Mouse (Mus musculus) kidney, postnatal 0 days (tissue): ENCODE results near the gene Aco2. TPM values are rescaled to one million over a fixed set of nuclear protein-coding genes. Genes with fewer than 3 reads are reported as not detected.

Source experiments
- ATAC-seq: fragments of 200-750 bp; cut with Nextera tagmentation; replicated peaks from 2 replicates; pipeline ENCODE4 v1.8.0; 2017; ENCODE audit warnings: low read depth, moderate number of reproducible peaks, moderate TSS enrichment, moderate library complexity; ENCODE audit not compliant: low FRiP score
- DNase-seq: peaks from one replicate; pipeline ENCODE4 v3.0.0-alpha.2; 2016; ENCODE audit warnings: low spot score
- H3K27ac ChIP-seq: fragments of 300-500 bp; sonication (generic); 2 replicates; pipeline ENCODE4 v1.5.1; 2014; ENCODE audit warnings: mild to moderate bottlenecking
- H3K27me3 ChIP-seq: fragments of 300-500 bp; sonication (generic); 2 replicates; pipeline ENCODE4 v1.6.1; 2014; ENCODE audit warnings: low read length, mixed read lengths; ENCODE audit not compliant: insufficient read depth
- H3K36me3 ChIP-seq: fragments of 300-500 bp; sonication (generic); 2 replicates; pipeline ENCODE4 v1.6.1; 2014; ENCODE audit warnings: low read length, mixed read lengths; ENCODE audit not compliant: insufficient read depth
- H3K4me1 ChIP-seq: fragments of 300-500 bp; sonication (generic); replicated peaks from 2 replicates; pipeline ENCODE4 v1.6.1; 2014; ENCODE audit warnings: antibody characterized with exemption, low read length, mixed read lengths; ENCODE audit not compliant: insufficient read depth
- H3K4me2 ChIP-seq: fragments of 300-500 bp; sonication (generic); 2 replicates; pipeline ENCODE4 v1.6.1; 2014; ENCODE audit warnings: mild to moderate bottlenecking, low read length, moderate library complexity, mixed read lengths
- H3K4me3 ChIP-seq: fragments of 300-500 bp; sonication (generic); replicated peaks from 2 replicates; pipeline ENCODE4 v1.5.1; 2014; ENCODE audit warnings: low read depth, low read length
- H3K9ac ChIP-seq: fragments of 300-500 bp; sonication (generic); 2 replicates; pipeline ENCODE4 v1.6.1; 2014; ENCODE audit warnings: low read depth, low read length
- H3K9me3 ChIP-seq: fragments of 300-500 bp; sonication (generic); replicated peaks from 2 replicates; pipeline ENCODE4 v1.6.1; 2016; ENCODE audit warnings: low read length, inconsistent platforms, mixed read lengths
- CTCF ChIP-seq: IDR thresholded peaks from 2 replicates; pipeline ENCODE4 v1.5.1; 2016; ENCODE audit warnings: antibody characterized with exemption, low read depth, mild to moderate bottlenecking, moderate library complexity
- WGBS: fragments of 180-500 bp; shearing (Covaris S2); extraction: QIAGEN DNeasy Blood & Tissue Kit; methylation state at CpG from one replicate; pipeline ENCODE4 v1.1.7; 2014; 5-methylcytosine and 5-hydroxymethylcytosine counted together
- polyA plus RNA-seq: library from polyadenylated mRNA; unstranded; fragments of >200 nt; fragmentation: Nextera tagmentation; extraction: Ambion mirVana; gene quantifications from 2 replicates; pipeline ENCODE4 v1.2.1, GENCODE M21; 2015

The Aco2 gene
- polyA plus RNA-seq, 1 experiment from 2014 or later, result 263 TPM

- H3K27ac ChIP-seq, result no peak overlapping the region
- H3K4me1 ChIP-seq, result no peaks in the 10 kb centered on the region
- H3K4me3 ChIP-seq, result no peak overlapping the region
- TF ChIP-seq CTCF, result no peak
- WGBS, result 85% methylated on average over 6 of the region's 6 CpGs
- H3K9me3 ChIP-seq, result no peaks in the 10 kb centered on the region
- ATAC-seq (no peak), DNase-seq (no peak)
- peaks cover 18% of the 10 kb centered on the region for H3K36me3 ChIP-seq
- H3K27me3 ChIP-seq, result no peaks in the 10 kb centered on the region
- no peak overlapping the region for H3K9ac ChIP-seq
- H3K4me2 ChIP-seq, result no peak overlapping the region
Measured at GRCm38 (mm10) chr15:81886795-81887550, 14.9 kb downstream of the Aco2 start.

GRCm38 (mm10) chr15:81889175-81889574 lies 17.1 kb downstream of the Aco2 start:
- Histone ChIP-seq H3K27ac (no peak overlapping the region), H3K27me3 (no peaks in the 10 kb centered on the region), H3K4me1 (no peaks in the 10 kb centered on the region), H3K9ac (no peak overlapping the region), H3K36me3 (peaks cover 19% of the 10 kb centered on the region), H3K4me3 (no peak overlapping the region), H3K9me3 (no peaks in the 10 kb centered on the region), H3K4me2 (no peak overlapping the region)
- no peak for DNase-seq
- 85% methylated on average over 7 of the region's 7 CpGs for whole genome bisulfite sequencing
- ATAC-seq, result no peak
- no peak for TF ChIP-seq CTCF

- WGBS, result 90% methylated on average over 7 of the region's 7 CpGs
- H3K4me2 ChIP-seq, result no peak overlapping the region
- ATAC-seq, result no peak
Measured at GRCm38 (mm10) chr15:81891140-81891802, 19.2 kb downstream of the Aco2 start.

GRCm38 (mm10) chr15:81891822-81892580 lies 19.9 kb downstream of the Aco2 start:
- no peak for DNase-seq
- H3K4me3 ChIP-seq, result no peak overlapping the region
- H3K9me3 ChIP-seq, result no peaks in the 10 kb centered on the region
- TF ChIP-seq CTCF, result no peak
- no peak for ATAC-seq
- no peak overlapping the region for H3K27ac ChIP-seq
- H3K4me1 ChIP-seq, result no peaks in the 10 kb centered on the region
- WGBS, result 94% methylated on average over 8 of the region's 8 CpGs
- H3K27me3 ChIP-seq, result no peaks in the 10 kb centered on the region
- peaks cover 36% of the 10 kb centered on the region for H3K36me3 ChIP-seq
- H3K9ac ChIP-seq, result no peak overlapping the region
- no peak overlapping the region for H3K4me2 ChIP-seq

More at GRCm38 (mm10) chr15:81891140-81891802, 19.2 kb downstream of the Aco2 start:
- Histone ChIP-seq H3K4me1 (no peaks in the 10 kb centered on the region), H3K27me3 (no peaks in the 10 kb centered on the region), H3K4me3 (no peak overlapping the region), H3K9me3 (no peaks in the 10 kb centered on the region), H3K36me3 (peaks cover 36% of the 10 kb centered on the region), H3K27ac (no peak overlapping the region), H3K9ac (no peak overlapping the region)
- no peak for TF ChIP-seq CTCF
- no peak for DNase-seq

GRCm38 (mm10) chr15:81894002-81894401 lies 21.9 kb downstream of the Aco2 start:
- DNase-seq (no peak), ATAC-seq (no peak)
- WGBS, result 93% methylated on average over 1 of the region's 1 CpGs
- H3K9me3 ChIP-seq, result no peaks in the 10 kb centered on the region
- H3K4me2 ChIP-seq, result no peak overlapping the region
- H3K27me3 ChIP-seq, result no peaks in the 10 kb centered on the region
- H3K27ac ChIP-seq, result no peak overlapping the region
- peaks cover 34% of the 10 kb centered on the region for H3K36me3 ChIP-seq
- no peak overlapping the region for H3K9ac ChIP-seq
- H3K4me3 ChIP-seq, result no peak overlapping the region
- no peaks in the 10 kb centered on the region for H3K4me1 ChIP-seq
- no peak for TF ChIP-seq CTCF

- H3K36me3 ChIP-seq, result peaks cover 45% of the 10 kb centered on the region; the same call in 1 of the 2 replicates
- H3K9ac ChIP-seq, result no peak overlapping the region
- DNase-seq (no peak), ATAC-seq (no peak)
- no peak overlapping the region for H3K27ac ChIP-seq
- TF ChIP-seq CTCF, result no peak
- H3K4me2 ChIP-seq, result no peak overlapping the region
- no peaks in the 10 kb centered on the region for H3K4me1 ChIP-seq
- no peak overlapping the region for H3K4me3 ChIP-seq
- 85% methylated on average over 2 of the region's 2 CpGs for WGBS
- H3K27me3 ChIP-seq, result no peaks in the 10 kb centered on the region
- H3K9me3 ChIP-seq, result no peaks in the 10 kb centered on the region
Measured at GRCm38 (mm10) chr15:81896407-81896806, 24.3 kb downstream of the Aco2 start.
